15 mouse cellular contexts compared by ENCODE assay signal in genomic region chr13:101221331-101222043, GRCm38 (mm10).
"Had no signal": no experiment of that assay in that cellular context is flagged by ENCODE, and none has a peak within 500 bp of the region (broad histone marks: within the 10 kb centered on the region; RNA-seq: fewer than 3 reads in every experiment).

No protein-coding gene starts in this region.

- H3K4me2 ChIP-seq: limb, embryonic 15.5 days; liver, embryonic 12.5 days; lung, embryonic 14.5 days; midbrain, embryonic 15.5 days; neural tube, embryonic 12.5 days; stomach, embryonic 15.5 days had no signal

- H3K4me1 ChIP-seq: liver, embryonic 12.5 days; midbrain, embryonic 10.5 days; midbrain, embryonic 15.5 days; neural tube, embryonic 12.5 days; stomach, embryonic 15.5 days had no signal

- H3K9me3 ChIP-seq: limb, embryonic 15.5 days; liver, embryonic 12.5 days; midbrain, embryonic 10.5 days; midbrain, embryonic 15.5 days; neural tube, embryonic 12.5 days; stomach, embryonic 15.5 days had no signal

- H3K27me3 ChIP-seq: liver, embryonic 12.5 days; midbrain, embryonic 15.5 days; neural tube, embryonic 12.5 days; stomach, embryonic 15.5 days had no signal

- ATAC-seq: liver, embryonic 12.5 days; midbrain, embryonic 15.5 days had no signal

- H3K27ac ChIP-seq: limb, embryonic 15.5 days; liver, embryonic 12.5 days; midbrain, embryonic 10.5 days; midbrain, embryonic 15.5 days; neural tube, embryonic 12.5 days; stomach, embryonic 15.5 days had no signal

- DNase-seq: kidney, adult 8-10 months; kidney, postnatal 25 days; layer of hippocampus, adult 9-11 months; lung, embryonic 14.5 days; lung, postnatal 10 days; lung, postnatal 4 days; retina, postnatal 1 day; right cerebral cortex, postnatal 4 days; thymus, postnatal 36 days had no signal

- H3K36me3 ChIP-seq: limb, embryonic 15.5 days; liver, embryonic 12.5 days; midbrain, embryonic 10.5 days; midbrain, embryonic 15.5 days; neural tube, embryonic 12.5 days; stomach, embryonic 15.5 days had no signal

- H3K4me3 ChIP-seq: limb, embryonic 15.5 days; liver, embryonic 12.5 days; midbrain, embryonic 10.5 days; midbrain, embryonic 15.5 days; neural tube, embryonic 12.5 days; stomach, embryonic 15.5 days had no signal

- H3K9ac ChIP-seq: limb, embryonic 15.5 days; liver, embryonic 12.5 days; lung, embryonic 14.5 days; midbrain, embryonic 15.5 days; neural tube, embryonic 12.5 days; stomach, embryonic 15.5 days had no signal
